ENCODE assay signal across 8 mouse cellular contexts in genomic region chr10:81423476-81424245, GRCm38 (mm10). TPM values are rescaled to one million over a fixed set of nuclear protein-coding genes. Genes with fewer than 3 reads are reported as not detected.
DNase-seq lines count a peak whose midpoint lies in the region; ATAC-seq lines count a peak whose summit lies in the region.

No protein-coding gene starts in this region.

- H3K4me2 ChIP-seq in forebrain, embryonic 11.5 days (ENCODE audit: low read depth, low read length, severe bottlenecking), result no peak overlapping the region
- H3K4me2 ChIP-seq in forebrain, embryonic 16.5 days (ENCODE audit: low read length), result no peak overlapping the region
- peak overlapping the region; percentile 90 for H3K4me2 ChIP-seq in heart, embryonic 12.5 days
- H3K4me2 ChIP-seq in stomach, embryonic 16.5 days (ENCODE audit: low read depth, low read length), result peak overlapping the region; percentile 81

- H3K27me3 ChIP-seq in forebrain, embryonic 11.5 days (ENCODE audit: control insufficient read depth, insufficient read depth, low read length), result peaks cover 44% of the 10 kb centered on the region
- peaks cover 3% of the 10 kb centered on the region; the same call in 1 of the 2 replicates for H3K27me3 ChIP-seq in forebrain, embryonic 16.5 days (replicated peaks; ENCODE audit: control insufficient read depth, insufficient read depth, low read length)
- H3K27me3 ChIP-seq in heart, embryonic 12.5 days (replicated peaks), result peaks cover 4% of the 10 kb centered on the region; the same call in 1 of the 2 replicates
- H3K27me3 ChIP-seq in stomach, embryonic 16.5 days (ENCODE audit: control insufficient read depth, insufficient read depth, low read length), result no peaks in the 10 kb centered on the region

- peak; percentile 43 for DNase-seq in forebrain, embryonic 11.5 days (ENCODE audit: low spot score)
- peak; percentile 3 for DNase-seq in right cerebral cortex, postnatal 25 days
- no peak for DNase-seq in right cerebral cortex, adult 18-20 months
- DNase-seq in kidney, adult 9 months, result peak; percentile 32
- DNase-seq in ovary, adult 18-20 months (ENCODE audit: low spot score), result no peak

- H3K4me1 ChIP-seq in forebrain, embryonic 11.5 days (replicated peaks; ENCODE audit: control insufficient read depth, insufficient read depth, low read length), result peaks cover 14% of the 10 kb centered on the region
- H3K4me1 ChIP-seq in forebrain, embryonic 16.5 days (replicated peaks; ENCODE audit: control insufficient read depth, insufficient read depth, low read length), result peaks cover 36% of the 10 kb centered on the region
- H3K4me1 ChIP-seq in heart, embryonic 12.5 days (replicated peaks), result peaks cover 48% of the 10 kb centered on the region
- peaks cover 32% of the 10 kb centered on the region for H3K4me1 ChIP-seq in stomach, embryonic 16.5 days (ENCODE audit: control insufficient read depth, insufficient read depth, low read length)

- ATAC-seq in forebrain, embryonic 11.5 days (replicated peaks; ENCODE audit: low FRiP score), result no peak
- no peak for ATAC-seq in forebrain, embryonic 16.5 days
- ATAC-seq in heart, embryonic 12.5 days (ENCODE audit: insufficient number of reproducible peaks, low FRiP score), result no peak
- ATAC-seq in stomach, embryonic 16.5 days (ENCODE audit: insufficient read depth, low FRiP score), result no peak

- no peak overlapping the region for H3K4me3 ChIP-seq in forebrain, embryonic 11.5 days (ENCODE audit: low read depth, low read length)
- no peak overlapping the region for H3K4me3 ChIP-seq in forebrain, embryonic 16.5 days (replicated peaks; ENCODE audit: low read length)
- H3K4me3 ChIP-seq in heart, embryonic 12.5 days, result 0 out of 2 replicates have a peak overlapping the region, but pooled peaks have one; percentile 65
- H3K4me3 ChIP-seq in stomach, embryonic 16.5 days (replicated peaks; ENCODE audit: low read length), result peak overlapping the region; percentile 72

- no peak overlapping the region for H3K27ac ChIP-seq in forebrain, embryonic 11.5 days (ENCODE audit: low read depth, low read length)
- H3K27ac ChIP-seq in forebrain, embryonic 16.5 days (ENCODE audit: low read length), result no peak overlapping the region
- H3K27ac ChIP-seq in heart, embryonic 12.5 days (ENCODE audit: poor library complexity, severe bottlenecking), result no peak overlapping the region
- H3K27ac ChIP-seq in stomach, embryonic 16.5 days (ENCODE audit: low read length), result peak overlapping the region; percentile 68; the same call in 1 of the 2 replicates

- no peaks in the 10 kb centered on the region; the same call in 1 of the 2 replicates for H3K36me3 ChIP-seq in forebrain, embryonic 11.5 days (ENCODE audit: control insufficient read depth, insufficient read depth, low read length)
- no peaks in the 10 kb centered on the region for H3K36me3 ChIP-seq in forebrain, embryonic 16.5 days (ENCODE audit: control insufficient read depth, insufficient read depth)
- H3K36me3 ChIP-seq in heart, embryonic 12.5 days, result peaks cover 22% of the 10 kb centered on the region
- H3K36me3 ChIP-seq in stomach, embryonic 16.5 days (ENCODE audit: control insufficient read depth, insufficient read depth, low read length), result no peaks in the 10 kb centered on the region; the same call in 1 of the 2 replicates

- no peak overlapping the region for H3K9ac ChIP-seq in forebrain, embryonic 11.5 days (ENCODE audit: low read length)
- no peak overlapping the region for H3K9ac ChIP-seq in forebrain, embryonic 16.5 days (replicated peaks; ENCODE audit: low read depth, low read length)
- H3K9ac ChIP-seq in heart, embryonic 12.5 days, result peak overlapping the region; percentile 63; the same call in 1 of the 2 replicates
- H3K9ac ChIP-seq in stomach, embryonic 16.5 days (ENCODE audit: low read length), result peak overlapping the region; percentile 86

- no peaks in the 10 kb centered on the region for H3K9me3 ChIP-seq in forebrain, embryonic 11.5 days (ENCODE audit: control insufficient read depth, low read length)
- H3K9me3 ChIP-seq in forebrain, embryonic 16.5 days (ENCODE audit: control insufficient read depth, low read length), result no peaks in the 10 kb centered on the region
- H3K9me3 ChIP-seq in heart, embryonic 12.5 days (replicated peaks), result no peaks in the 10 kb centered on the region
- H3K9me3 ChIP-seq in stomach, embryonic 16.5 days (replicated peaks; ENCODE audit: control insufficient read depth, low read length), result no peaks in the 10 kb centered on the region

- 80% methylated on average over 4 of the region's 4 CpGs for WGBS in forebrain, embryonic 11.5 days
- WGBS in forebrain, embryonic 16.5 days, result 68% methylated on average over 4 of the region's 4 CpGs
- WGBS in heart, embryonic 12.5 days, result 52% methylated on average over 4 of the region's 4 CpGs
- WGBS in stomach, embryonic 16.5 days, result 65% methylated on average over 4 of the region's 4 CpGs

RNA-seq across cellular contexts. Expression of gene Smim24, which starts 30.8 kb away (rescaled TPM):
- polyA plus RNA-seq in forebrain, embryonic 11.5 days (2014; fragmentation: Nextera tagmentation; extraction: Ambion mirVana), result 2.8 and 3.3 TPM in 2 replicates
- 1.2 and 1.8 TPM in 2 replicates for polyA plus RNA-seq in forebrain, embryonic 16.5 days (2015; fragmentation: Nextera tagmentation; extraction: Ambion mirVana)
- 2.9 and 4.3 TPM in 2 replicates for polyA plus RNA-seq in heart, embryonic 12.5 days (2016; fragmentation: Nextera tagmentation; extraction: Ambion mirVana)
- 61.8 and 65.3 TPM in 2 replicates for polyA plus RNA-seq in stomach, embryonic 16.5 days (2015; fragmentation: Nextera tagmentation; extraction: Ambion mirVana)

RNA-seq across cellular contexts. Expression of gene Nfic, which starts 31.8 kb away (rescaled TPM):
- polyA plus RNA-seq in forebrain, embryonic 11.5 days (2014; fragmentation: Nextera tagmentation; extraction: Ambion mirVana), result 10.5 and 10.8 TPM in 2 replicates
- 25.4 and 27.0 TPM in 2 replicates for polyA plus RNA-seq in forebrain, embryonic 16.5 days (2015; fragmentation: Nextera tagmentation; extraction: Ambion mirVana)
- 39.3 and 40.7 TPM in 2 replicates for polyA plus RNA-seq in heart, embryonic 12.5 days (2016; fragmentation: Nextera tagmentation; extraction: Ambion mirVana)
- 74.8 and 82.5 TPM in 2 replicates for polyA plus RNA-seq in stomach, embryonic 16.5 days (2015; fragmentation: Nextera tagmentation; extraction: Ambion mirVana)

RNA-seq across cellular contexts. Expression of gene Gm48552, which starts 34.9 kb away (rescaled TPM):
- 1.1 and 3.0 TPM in 2 replicates for polyA plus RNA-seq in forebrain, embryonic 11.5 days (2014; fragmentation: Nextera tagmentation; extraction: Ambion mirVana)
- 1.0 and 2.2 TPM in 2 replicates for polyA plus RNA-seq in forebrain, embryonic 16.5 days (2015; fragmentation: Nextera tagmentation; extraction: Ambion mirVana)
- polyA plus RNA-seq in heart, embryonic 12.5 days (2016; fragmentation: Nextera tagmentation; extraction: Ambion mirVana), result 1.2 and 1.8 TPM in 2 replicates
- 1.3 and 1.5 TPM in 2 replicates for polyA plus RNA-seq in stomach, embryonic 16.5 days (2015; fragmentation: Nextera tagmentation; extraction: Ambion mirVana)

RNA-seq across cellular contexts. Expression of gene Gm48551, which starts 39.4 kb away (rescaled TPM):
- 3.0 and 3.5 TPM in 2 replicates for polyA plus RNA-seq in forebrain, embryonic 11.5 days (2014; fragmentation: Nextera tagmentation; extraction: Ambion mirVana)
- 6.2 and 8.8 TPM in 2 replicates for polyA plus RNA-seq in forebrain, embryonic 16.5 days (2015; fragmentation: Nextera tagmentation; extraction: Ambion mirVana)
- polyA plus RNA-seq in heart, embryonic 12.5 days (2016; fragmentation: Nextera tagmentation; extraction: Ambion mirVana), result 1.9 and 2.2 TPM in 2 replicates
- 3.0 and 3.8 TPM in 2 replicates for polyA plus RNA-seq in stomach, embryonic 16.5 days (2015; fragmentation: Nextera tagmentation; extraction: Ambion mirVana)

RNA-seq across cellular contexts. Expression of gene Dohh, which starts 39.4 kb away (rescaled TPM):
- polyA plus RNA-seq in forebrain, embryonic 11.5 days (2014; fragmentation: Nextera tagmentation; extraction: Ambion mirVana), result 61.0 and 66.3 TPM in 2 replicates
- 86.0 and 91.0 TPM in 2 replicates for polyA plus RNA-seq in forebrain, embryonic 16.5 days (2015; fragmentation: Nextera tagmentation; extraction: Ambion mirVana)
- polyA plus RNA-seq in heart, embryonic 12.5 days (2016; fragmentation: Nextera tagmentation; extraction: Ambion mirVana), result 66.7 and 66.9 TPM in 2 replicates
- 77.4 and 79.6 TPM in 2 replicates for polyA plus RNA-seq in stomach, embryonic 16.5 days (2015; fragmentation: Nextera tagmentation; extraction: Ambion mirVana)

Comparison
In these comparisons a context has a peak if more than half of its experiments do, and no peak if none do; other contexts are left out.
1. DNase-seq: peak in forebrain, embryonic 11.5 days (single experiment), right cerebral cortex, postnatal 25 days (single experiment) and kidney, adult 9 months (single experiment); none in right cerebral cortex, adult 18-20 months (single experiment) and ovary, adult 18-20 months (single experiment).
2. H3K4me2 ChIP-seq: peak in heart, embryonic 12.5 days (single experiment) and stomach, embryonic 16.5 days (single experiment); none in forebrain, embryonic 11.5 days (single experiment) and forebrain, embryonic 16.5 days (single experiment).
3. H3K4me3 ChIP-seq: peak in heart, embryonic 12.5 days (single experiment) and stomach, embryonic 16.5 days (single experiment); none in forebrain, embryonic 11.5 days (single experiment) and forebrain, embryonic 16.5 days (single experiment).
4. H3K9ac ChIP-seq: peak in heart, embryonic 12.5 days (single experiment) and stomach, embryonic 16.5 days (single experiment); none in forebrain, embryonic 11.5 days (single experiment) and forebrain, embryonic 16.5 days (single experiment).
5. RNA of gene Smim24, which starts 30.8 kb away (polyA plus RNA-seq): 61.8 to 65.3 TPM in stomach, embryonic 16.5 days; 2.9 to 4.3 TPM in heart, embryonic 12.5 days, 2.8 to 3.3 TPM in forebrain, embryonic 11.5 days and 1.2 to 1.8 TPM in forebrain, embryonic 16.5 days; every median in the first group is over 10 times any median in the second.